Mouse (Mus musculus): ENCODE data around the gene Jmjd8.
"Not testable (repeated sequence)": the region's sequence is repeated elsewhere in the genome, so short reads cannot be mapped to it uniquely, and the experiment has no call there.

DNA sequence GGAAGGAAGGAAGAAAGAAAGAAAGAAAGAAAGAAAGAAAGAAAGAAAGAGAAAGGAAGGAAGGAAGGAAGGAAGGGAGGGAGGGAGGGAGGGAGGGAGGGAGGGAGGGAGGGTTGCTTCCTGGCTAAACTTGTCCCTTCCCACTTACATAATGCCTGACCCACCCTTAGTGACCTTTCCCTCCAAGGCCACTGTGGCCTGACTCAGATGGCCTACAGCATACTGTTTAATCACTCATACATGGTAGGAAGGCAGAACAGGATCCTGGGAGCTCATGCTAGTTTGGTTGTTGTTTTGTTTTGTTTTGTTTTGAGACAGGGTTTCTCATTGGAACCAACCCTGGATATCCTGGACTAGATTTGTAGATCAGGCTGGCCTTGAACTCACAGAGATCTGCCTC lies 42.9 kb downstream of the Jmjd8 start:
- TF ChIP-seq POLR2A (IDR thresholded peaks at IDR 0.05; ENCODE audit: low read depth, low read length); CTCF (IDR thresholded peaks at IDR 0.05; ENCODE audit: borderline replicate concordance, insufficient read depth, low read length): not testable (repeated sequence)

Measured in embryonic fibroblast, embryonic 13.5 days (primary cell).